Mouse (Mus musculus) urinary bladder, postnatal 10 days (tissue): ENCODE measurements at regions not wholly inside any gene's neighbourhood (a gene's known extent, or its start where the extent isn't known, plus 50 kb on each side); places are given as distances from the start of the nearest gene placed in this dataset.
A peak's percentile ranks its signal among the peaks of the same experiment; 100 is the strongest.

Experiments
- DNase-seq: peaks from one replicate; pipeline ENCODE4 v3.0.0; 2022; ENCODE audit warnings: low spot score

DNA sequence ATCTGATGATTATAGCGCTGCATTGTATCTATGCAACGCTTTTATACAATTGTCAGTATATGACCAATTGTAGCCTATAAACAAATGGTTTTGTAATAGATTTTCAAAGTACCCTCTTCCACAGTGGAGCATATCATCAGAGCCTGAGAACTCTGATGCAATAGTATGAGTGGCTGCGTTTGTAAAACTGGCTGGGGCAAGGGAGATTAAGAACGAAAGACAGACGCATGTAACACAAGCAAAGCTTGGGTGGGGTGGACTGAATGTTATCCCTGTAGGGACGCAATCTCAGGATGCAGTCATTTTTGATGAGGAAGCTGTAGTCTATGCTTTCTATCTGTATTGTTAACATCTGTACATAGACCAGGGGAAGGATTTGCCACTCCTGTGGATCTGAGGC is 246.9 kb upstream of the Fggy start:
- no peak for DNase-seq

DNA sequence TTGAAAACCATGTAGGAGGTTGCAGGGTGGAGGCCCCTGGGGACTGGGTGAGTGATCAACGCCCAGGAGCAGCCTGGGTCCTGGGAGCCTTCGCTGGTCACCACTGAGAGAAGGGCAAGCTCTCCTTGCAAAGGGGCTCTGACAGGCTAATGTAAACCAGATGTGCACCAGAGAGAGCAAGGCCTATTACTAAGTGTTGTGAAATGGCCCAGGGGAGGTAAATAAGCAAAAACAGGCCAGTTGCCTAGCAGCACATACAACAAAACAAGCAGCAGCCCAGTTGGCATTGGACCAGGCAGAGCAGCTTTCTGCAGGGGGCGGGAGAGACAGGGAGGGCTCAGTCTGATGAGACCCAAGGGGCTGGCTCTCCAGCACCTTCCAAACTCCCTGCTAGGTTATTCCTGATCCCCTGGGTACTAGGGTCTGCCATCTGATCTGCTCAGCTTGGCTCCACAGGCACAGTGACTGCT is 239.5 kb upstream of the Fggy start:
- DNase-seq = peak; percentile 11

DNA sequence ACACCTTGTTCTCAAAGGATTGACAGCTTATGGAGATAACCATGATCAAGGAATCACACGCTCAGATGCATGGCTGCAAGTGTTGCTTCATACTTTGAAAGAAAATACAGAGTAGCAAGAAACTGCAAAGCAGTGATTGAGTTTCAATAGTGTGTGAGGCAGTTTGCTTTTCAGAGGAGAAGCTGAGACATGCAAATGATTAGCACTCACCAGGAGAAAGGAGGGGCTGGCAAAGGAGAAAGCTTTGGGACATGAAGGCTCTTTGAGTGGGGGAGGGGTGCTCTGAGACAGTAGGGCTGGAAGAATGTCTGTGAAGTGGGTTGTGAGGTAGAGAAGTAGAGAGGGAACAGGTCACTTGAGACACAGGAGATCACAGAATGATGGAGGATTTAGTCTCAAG is 238.7 kb upstream of the Fggy start:
- DNase-seq = no peak

GRCm38 (mm10) chr4:95319036-95319435 is 238.3 kb upstream of the Fggy start:
- DNase-seq = no peak

DNA sequence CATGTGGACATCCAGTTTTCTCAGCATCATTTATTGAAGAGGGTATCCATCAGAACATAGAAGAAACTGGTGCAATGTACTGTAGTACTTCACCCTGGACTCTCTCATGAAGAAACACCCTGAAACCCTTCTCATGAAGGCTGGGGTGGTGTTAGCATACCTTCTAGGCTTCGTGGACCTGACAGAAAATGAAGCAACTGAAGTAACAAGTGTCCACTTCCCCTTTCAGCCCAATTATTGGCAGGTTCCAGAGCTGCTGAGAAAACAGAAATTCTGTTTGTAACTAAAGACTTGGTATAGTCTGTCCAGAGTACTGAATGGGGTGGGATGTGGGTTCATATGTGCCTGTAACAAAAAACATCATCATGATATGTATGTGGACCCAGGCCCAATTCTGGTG is 231.4 kb upstream of the Fggy start:
- no peak for DNase-seq

- no peak for DNase-seq
These were observed 217.5 kb upstream of the Fggy start for GRCm38 (mm10) chr4:95339822-95340221.

DNA sequence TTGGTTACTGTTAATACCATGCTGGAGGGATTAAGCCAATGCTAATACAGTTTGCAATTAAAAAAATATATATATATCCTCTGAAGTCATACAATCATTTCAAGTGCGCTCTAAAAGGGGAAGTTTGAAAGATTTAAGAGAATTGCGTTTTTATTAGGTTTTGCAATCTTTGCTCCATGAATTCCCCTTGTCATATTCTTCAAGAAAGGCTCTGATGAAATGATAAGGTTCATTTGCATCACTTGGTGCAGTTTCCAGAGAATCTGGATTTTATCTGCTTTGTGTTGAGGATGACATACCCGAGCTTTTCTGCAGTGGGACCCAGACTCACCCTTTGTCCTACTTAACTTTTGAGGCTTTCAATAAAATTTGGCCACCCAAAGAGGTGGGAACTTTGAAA is 216.4 kb upstream of the Fggy start:
- DNase-seq = no peak

GRCm38 (mm10) chr4:95346722-95347197 is 210.5 kb upstream of the Fggy start:
- DNase-seq = no peak

DNA sequence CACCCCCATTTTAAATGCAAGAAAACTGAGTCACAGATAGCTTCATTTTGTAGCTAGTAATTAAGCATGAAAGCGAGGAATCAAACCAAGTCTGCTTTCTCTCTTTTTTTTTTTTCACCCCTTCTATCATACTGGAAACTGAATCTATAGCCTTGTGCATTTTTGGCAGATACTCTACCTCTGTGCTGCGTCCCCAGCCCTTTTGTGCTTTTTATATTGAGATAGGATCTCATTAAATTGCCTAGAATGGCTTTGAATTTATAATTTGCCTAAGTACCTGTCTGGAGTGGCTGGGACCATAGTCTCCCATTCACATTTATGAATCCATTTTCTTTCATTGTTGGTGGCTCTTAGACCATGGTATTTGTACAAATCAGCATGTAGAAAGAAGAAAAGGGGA is 209.9 kb upstream of the Fggy start:
- no peak for DNase-seq

DNA sequence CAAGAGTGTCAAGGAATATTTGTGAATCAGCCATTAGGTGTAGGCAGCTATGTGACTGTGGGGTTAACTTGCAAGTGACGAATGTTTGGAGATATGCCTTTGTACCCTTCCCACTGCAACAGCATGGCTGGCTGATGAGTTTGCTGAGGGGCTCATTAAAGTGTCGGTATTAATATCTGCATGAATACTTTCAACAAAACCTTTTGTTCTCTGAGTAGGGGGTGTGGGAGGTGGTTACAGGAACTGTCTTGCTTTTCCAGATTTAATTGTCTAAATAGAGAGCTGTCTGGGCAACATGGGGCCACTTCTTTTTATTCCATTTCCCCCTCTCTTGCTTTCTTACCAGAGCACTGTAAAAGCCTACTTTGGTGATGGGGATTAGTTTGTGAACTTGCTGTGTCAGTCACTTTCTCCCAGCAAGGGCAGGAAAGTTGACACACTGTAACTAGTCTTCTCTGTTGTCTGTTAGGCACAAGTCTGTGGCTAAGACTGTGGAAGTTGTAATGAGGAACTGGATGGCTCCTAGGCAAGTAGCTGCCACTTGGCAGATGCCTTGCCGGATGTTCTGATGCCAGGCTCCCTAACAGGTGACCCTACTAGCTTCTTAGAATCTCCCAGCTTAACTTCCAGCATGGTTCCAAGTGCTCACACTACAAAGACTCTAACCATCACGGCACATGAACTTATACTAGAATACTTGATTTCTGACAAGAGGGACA is 208.7 kb upstream of the Fggy start:
- no peak for DNase-seq

DNA sequence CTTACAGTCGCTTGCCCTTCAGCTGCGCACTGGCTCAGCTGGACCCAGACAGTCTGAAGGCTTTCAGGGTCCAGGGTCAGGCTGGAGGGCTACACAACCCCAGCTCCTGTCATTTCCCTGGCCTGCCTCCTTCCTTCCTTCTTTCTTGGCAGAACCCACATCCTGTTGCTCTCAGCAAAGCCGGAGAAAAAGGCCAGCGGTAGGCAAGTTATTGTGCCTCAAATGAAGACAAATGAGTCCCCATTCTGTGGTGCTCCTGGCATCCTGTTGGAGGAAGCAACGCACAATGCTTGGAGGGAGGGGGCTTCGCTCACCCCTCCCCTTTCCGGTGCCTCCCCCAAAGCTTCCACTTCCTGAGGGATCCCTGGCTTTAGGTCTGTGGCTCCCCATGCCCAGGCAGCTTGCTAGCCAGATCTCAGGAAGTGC is 203.4 kb upstream of the Fggy start:
- DNase-seq = no peak

- no peak for DNase-seq
These were observed 198.6 kb upstream of the Fggy start for GRCm38 (mm10) chr4:95358674-95359073.

DNA sequence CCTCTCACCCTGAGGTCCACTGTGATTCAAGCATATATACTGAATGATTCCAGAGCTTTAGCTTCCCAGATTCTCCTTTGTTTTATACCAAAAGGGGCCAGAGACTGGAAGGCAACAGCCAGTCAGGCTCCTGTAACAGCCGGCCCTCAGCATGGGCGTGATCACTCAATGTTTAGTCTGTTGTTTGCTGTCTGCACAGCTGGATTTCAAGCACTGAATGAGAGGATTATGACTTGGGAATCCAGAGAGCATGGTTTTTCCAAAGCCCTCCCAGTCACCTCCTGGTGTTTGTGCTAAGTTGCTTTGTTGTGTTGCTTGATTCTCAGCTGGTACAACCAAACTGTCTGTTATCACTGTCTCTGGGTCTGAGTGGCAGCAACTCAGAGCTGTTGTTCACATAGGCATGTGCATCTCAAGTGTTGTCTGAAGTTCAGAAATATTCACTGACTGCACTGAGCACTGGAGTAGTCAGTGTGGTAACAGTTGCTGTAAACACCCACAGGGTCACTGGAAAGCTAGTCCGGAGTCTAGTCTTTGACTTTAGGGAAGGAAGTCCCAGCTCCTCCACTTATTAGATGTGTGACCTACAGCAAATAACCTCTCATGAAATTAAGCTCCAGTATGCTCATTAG is 196.9 kb upstream of the Fggy start:
- no peak for DNase-seq

GRCm38 (mm10) chr4:95364376-95365082 is 192.8 kb upstream of the Fggy start:
- no peak for DNase-seq

GRCm38 (mm10) chr4:95376386-95376785 is 180.9 kb upstream of the Fggy start:
- no peak for DNase-seq

DNA sequence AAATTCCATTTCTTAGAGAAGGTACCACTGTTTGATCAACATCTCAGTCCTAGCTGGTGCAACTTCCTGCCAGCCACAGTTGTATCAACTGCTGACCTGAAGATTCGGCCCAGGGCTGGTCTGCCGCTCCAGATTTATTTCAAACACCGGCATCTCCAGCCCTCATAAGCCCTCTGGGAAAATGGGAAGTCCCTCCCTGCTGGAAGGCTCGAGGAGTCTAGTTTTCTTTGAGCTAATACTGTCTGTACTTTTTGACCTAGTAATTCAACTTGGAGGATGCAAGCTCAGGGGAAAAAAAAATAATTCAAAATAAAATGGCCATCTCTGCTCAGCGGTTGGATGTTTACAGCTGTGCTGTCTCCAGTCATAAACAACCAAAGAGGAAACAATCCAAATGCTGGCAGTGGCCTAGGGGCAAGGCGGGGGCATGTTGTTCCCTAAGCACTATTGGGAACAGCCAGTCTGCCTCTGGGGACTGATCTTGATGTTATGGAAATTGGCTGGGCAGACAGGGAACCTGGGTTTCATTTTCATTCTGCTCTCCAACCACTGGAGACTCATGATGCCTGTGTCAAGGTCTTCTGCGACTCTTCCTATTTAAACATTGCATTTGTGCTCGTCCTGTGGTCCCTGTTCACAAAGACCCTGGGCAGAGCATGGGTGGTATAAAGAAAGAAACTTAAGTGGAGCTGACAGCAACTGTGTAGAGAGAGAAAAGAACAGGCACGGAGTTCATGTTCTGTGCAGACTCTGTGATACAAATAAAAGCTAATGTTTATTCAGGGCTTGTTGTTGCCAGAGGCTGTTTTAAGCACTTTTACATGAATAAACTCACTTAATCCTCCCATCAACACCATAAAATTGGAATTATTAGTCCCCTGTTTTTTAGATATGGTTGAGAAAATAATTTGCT is 179.8 kb upstream of the Fggy start:
- no peak for DNase-seq

DNA sequence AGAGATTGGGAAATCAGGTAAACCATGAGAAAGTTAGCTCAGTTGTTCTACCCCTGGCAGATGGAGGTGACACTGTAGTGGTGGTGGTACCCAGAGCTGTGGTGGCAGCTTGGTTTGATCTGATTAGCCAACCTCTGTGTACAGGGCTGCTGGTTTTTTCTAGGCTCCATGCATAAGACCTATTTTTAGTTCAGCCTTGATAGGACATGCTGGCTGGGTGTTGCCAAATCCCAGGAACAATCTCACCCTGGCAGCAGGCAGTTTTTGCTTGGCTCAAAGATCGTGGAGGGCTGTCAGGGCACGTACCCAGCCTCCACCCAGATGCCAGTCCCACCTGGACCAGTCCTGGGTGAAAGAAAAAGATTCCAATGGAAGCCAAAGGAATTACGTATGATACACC is 178.7 kb upstream of the Fggy start:
- no peak for DNase-seq

- DNase-seq = no peak
These were observed 174.0 kb upstream of the Fggy start for GRCm38 (mm10) chr4:95383216-95383892.

DNA sequence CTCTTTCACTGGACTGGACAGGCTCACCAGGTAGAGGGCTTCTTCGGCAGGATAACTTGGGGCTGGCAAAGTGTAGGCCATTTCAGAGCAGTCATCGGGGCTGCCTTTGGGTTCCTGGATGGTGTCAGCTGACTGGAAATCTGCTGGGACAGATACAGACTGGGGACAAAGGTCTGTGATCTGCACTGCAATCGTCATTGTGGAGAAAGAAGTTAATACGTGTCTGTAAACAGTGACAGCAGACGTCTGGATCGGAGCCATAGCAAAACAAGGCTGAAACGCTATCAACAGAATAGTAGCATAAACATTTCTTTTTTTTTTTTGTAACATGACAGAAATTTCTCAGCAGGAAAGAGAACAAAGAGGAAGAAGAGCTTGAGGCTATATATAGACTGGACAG is 171.8 kb upstream of the Fggy start:
- no peak for DNase-seq

- no peak for DNase-seq
These were observed 171.3 kb upstream of the Fggy start for GRCm38 (mm10) chr4:95386021-95386420.

GRCm38 (mm10) chr4:95388556-95388955 is 168.8 kb upstream of the Fggy start:
- no peak for DNase-seq
